Mouse (Mus musculus) midbrain, embryonic 14.5 days (tissue): ENCODE results near the gene Dnttip1. TPM values are rescaled to one million over a fixed set of nuclear protein-coding genes. Genes with fewer than 3 reads are reported as not detected.

Experiments
- ATAC-seq: fragments of 200-750 bp; cut with Nextera tagmentation; 2 replicates; pipeline ENCODE4 v1.8.0; 2017; ENCODE audit warnings: moderate number of reproducible peaks, moderate library complexity; ENCODE audit not compliant: low FRiP score, low TSS enrichment
- DNase-seq: peaks from one replicate; pipeline ENCODE4 v3.0.0-alpha.2; 2015
- H3K27ac ChIP-seq: fragments of 300-500 bp; sonication (generic); replicated peaks from 2 replicates; pipeline ENCODE4 v1.5.1; 2014; ENCODE audit warnings: mild to moderate bottlenecking, low read depth, low read length, moderate library complexity
- H3K27me3 ChIP-seq: fragments of 300-500 bp; sonication (generic); 2 replicates; pipeline ENCODE4 v1.6.1; 2014; ENCODE audit warnings: low read length, control low read depth, mixed read lengths; ENCODE audit not compliant: control insufficient read depth, insufficient read depth
- H3K36me3 ChIP-seq: fragments of 300-500 bp; sonication (generic); 2 replicates; pipeline ENCODE4 v1.6.1; 2014; ENCODE audit warnings: low read length, control low read depth; ENCODE audit not compliant: control insufficient read depth, insufficient read depth
- H3K4me1 ChIP-seq: fragments of 300-500 bp; sonication (generic); 2 replicates; pipeline ENCODE4 v1.6.1; 2014; ENCODE audit warnings: mild to moderate bottlenecking, antibody characterized with exemption, low read length, control low read depth; ENCODE audit not compliant: control insufficient read depth, insufficient read depth
- H3K4me2 ChIP-seq: fragments of 300-500 bp; sonication (generic); 2 replicates; pipeline ENCODE4 v1.6.1; 2014; ENCODE audit warnings: mild to moderate bottlenecking, low read length, moderate library complexity
- H3K4me3 ChIP-seq: fragments of 300-500 bp; sonication (generic); replicated peaks from 2 replicates; pipeline ENCODE4 v1.5.1; 2014; ENCODE audit warnings: low read depth, low read length
- H3K9ac ChIP-seq: fragments of 300-500 bp; sonication (generic); replicated peaks from 2 replicates; pipeline ENCODE4 v1.6.1; 2014; ENCODE audit warnings: mild to moderate bottlenecking, low read length, moderate library complexity
- H3K9me3 ChIP-seq: fragments of 300-500 bp; sonication (generic); 2 replicates; pipeline ENCODE4 v1.6.1; 2016; ENCODE audit warnings: low read length, control low read depth, mixed read lengths; ENCODE audit not compliant: control insufficient read depth
- WGBS: fragments of 180-500 bp; shearing (Covaris S2); extraction: QIAGEN DNeasy Blood & Tissue Kit; methylation state at CpG from one replicate; pipeline ENCODE4 v1.1.7; 2014; 5-methylcytosine and 5-hydroxymethylcytosine counted together
- polyA plus RNA-seq: library from polyadenylated mRNA; unstranded; fragments of >200 nt; fragmentation: Nextera tagmentation; extraction: Ambion mirVana; gene quantifications from 2 replicates; pipeline ENCODE4 v1.2.1, GENCODE M21; 2014

The Dnttip1 gene
- polyA plus RNA-seq, 1 experiment from 2014 or later: 55.0 TPM

- DNase-seq (no peak), ATAC-seq (no peak)
- Histone ChIP-seq H3K27me3 (no peaks in the 10 kb centered on the region), H3K27ac (no peak overlapping the region), H3K4me1 (peaks cover 13% of the 10 kb centered on the region), H3K4me3 (peak overlapping the region; percentile 87), H3K9ac (peak overlapping the region; percentile 90), H3K36me3 (peaks cover 32% of the 10 kb centered on the region), H3K4me2 (peak overlapping the region; percentile 93), H3K9me3 (no peaks in the 10 kb centered on the region)
- WGBS: 63% methylated on average over 8 of the region's 8 CpGs
Measured at GRCm38 (mm10) chr2:164746693-164747092, 910 bp downstream of the Dnttip1 start.

DNA sequence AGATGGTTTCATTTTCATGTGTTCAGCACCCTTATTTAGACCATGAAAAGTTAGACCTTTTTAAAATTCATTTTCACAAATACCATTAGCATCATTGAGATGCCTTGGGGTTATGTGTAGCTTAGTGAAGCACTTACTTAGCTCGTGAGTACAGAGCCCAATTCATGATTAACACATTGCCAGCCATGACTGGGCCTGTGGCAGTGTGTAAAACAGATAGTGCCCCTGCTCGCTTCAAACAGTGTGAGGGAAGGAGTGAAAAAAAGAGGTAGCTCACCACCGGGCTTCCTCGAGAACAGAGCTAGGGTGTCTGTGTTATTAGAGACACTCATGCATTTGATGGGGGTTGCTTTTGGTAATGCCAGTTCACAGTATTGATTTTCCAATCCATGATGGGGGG, 2.4 kb downstream of the Dnttip1 start:
- Histone ChIP-seq H3K4me3 (no peak overlapping the region), H3K36me3 (peaks cover 45% of the 10 kb centered on the region), H3K9me3 (no peaks in the 10 kb centered on the region), H3K27me3 (no peaks in the 10 kb centered on the region), H3K27ac (no peak overlapping the region), H3K4me2 (no peak overlapping the region), H3K4me1 (peaks cover 13% of the 10 kb centered on the region), H3K9ac (no peak overlapping the region)
- DNase-seq (no peak), ATAC-seq (no peak)
- 80% methylated on average over 4 of the region's 4 CpGs for WGBS

GRCm38 (mm10) chr2:164748991-164749390, 3.2 kb downstream of the Dnttip1 start:
- no peak for ATAC-seq
- Histone ChIP-seq H3K27me3 (no peaks in the 10 kb centered on the region), H3K36me3 (peaks cover 53% of the 10 kb centered on the region), H3K27ac (no peak overlapping the region), H3K4me3 (no peak overlapping the region), H3K4me2 (no peak overlapping the region), H3K9me3 (no peaks in the 10 kb centered on the region), H3K4me1 (peaks cover 13% of the 10 kb centered on the region), H3K9ac (no peak overlapping the region)
- DNase-seq: no peak
- WGBS: 90% methylated on average over 6 of the region's 6 CpGs

- Histone ChIP-seq H3K9ac (no peak overlapping the region), H3K27me3 (no peaks in the 10 kb centered on the region), H3K4me1 (0 out of 2 replicates have a peak, but pooled peaks cover 1% of the 10 kb centered on the region), H3K36me3 (peaks cover 86% of the 10 kb centered on the region), H3K4me2 (no peak overlapping the region), H3K4me3 (no peak overlapping the region), H3K27ac (no peak overlapping the region), H3K9me3 (no peaks in the 10 kb centered on the region)
- no peak for ATAC-seq
- WGBS: 94% methylated on average over 2 of the region's 2 CpGs
- no peak for DNase-seq
Measured at GRCm38 (mm10) chr2:164752454-164752853, 6.7 kb downstream of the Dnttip1 start.

DNA sequence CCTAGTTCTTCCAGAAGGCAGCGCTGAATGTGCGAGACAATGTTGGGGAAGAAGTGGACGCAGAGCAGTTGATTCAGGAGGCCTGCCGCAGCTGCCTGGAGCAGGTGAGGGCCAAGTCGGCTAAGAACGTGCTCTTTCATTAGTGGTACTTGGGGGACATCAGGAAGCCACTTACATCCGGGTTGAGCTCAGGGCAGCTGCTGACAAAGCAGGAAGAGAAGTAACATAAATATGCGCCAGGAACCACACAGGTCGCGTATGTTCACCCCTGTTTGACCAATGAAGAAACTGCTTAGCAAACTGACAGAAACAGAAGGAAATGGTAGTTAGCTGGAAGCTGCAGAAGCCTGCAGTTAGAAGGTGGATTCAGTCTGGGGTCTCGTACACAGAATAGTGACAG, 8.3 kb downstream of the Dnttip1 start:
- no peak for DNase-seq
- no peak overlapping the region for H3K9ac ChIP-seq
- H3K4me2 ChIP-seq: no peak overlapping the region
- no peak overlapping the region for H3K27ac ChIP-seq
- H3K4me3 ChIP-seq: no peak overlapping the region
- no peak for ATAC-seq
- H3K27me3 ChIP-seq: no peaks in the 10 kb centered on the region
- H3K9me3 ChIP-seq: no peaks in the 10 kb centered on the region
- H3K4me1 ChIP-seq: no peaks in the 10 kb centered on the region
- peaks cover 89% of the 10 kb centered on the region for H3K36me3 ChIP-seq
- WGBS: 93% methylated on average over 11 of the region's 11 CpGs

DNA sequence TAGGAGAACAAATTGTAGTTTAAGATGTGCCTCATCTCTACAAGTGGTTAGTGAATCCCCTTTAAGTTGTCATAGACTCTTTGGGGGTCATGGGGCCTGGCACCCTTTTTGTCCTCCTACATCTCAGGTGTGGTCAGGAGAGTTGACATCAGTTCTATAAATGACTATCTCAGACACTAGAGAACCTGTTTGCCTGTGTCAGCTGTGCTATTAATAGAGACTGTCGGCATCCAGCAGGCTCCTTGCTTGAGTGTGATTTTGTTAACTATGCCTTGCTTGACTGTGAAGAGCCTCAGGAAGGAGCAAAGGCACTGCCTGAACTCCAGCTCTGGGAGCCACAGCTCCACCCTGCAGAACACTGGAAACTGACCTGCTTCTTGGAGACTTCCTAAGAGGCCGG, 9.0 kb downstream of the Dnttip1 start:
- no peaks in the 10 kb centered on the region for H3K27me3 ChIP-seq
- 89% methylated on average over 2 of the region's 2 CpGs for WGBS
- ATAC-seq (no peak), DNase-seq (no peak)
- peaks cover 96% of the 10 kb centered on the region for H3K36me3 ChIP-seq
- no peak overlapping the region for H3K27ac ChIP-seq
- no peak overlapping the region for H3K4me3 ChIP-seq
- H3K4me2 ChIP-seq: no peak overlapping the region
- no peak overlapping the region for H3K9ac ChIP-seq
- H3K9me3 ChIP-seq: no peaks in the 10 kb centered on the region
- no peaks in the 10 kb centered on the region for H3K4me1 ChIP-seq

DNA sequence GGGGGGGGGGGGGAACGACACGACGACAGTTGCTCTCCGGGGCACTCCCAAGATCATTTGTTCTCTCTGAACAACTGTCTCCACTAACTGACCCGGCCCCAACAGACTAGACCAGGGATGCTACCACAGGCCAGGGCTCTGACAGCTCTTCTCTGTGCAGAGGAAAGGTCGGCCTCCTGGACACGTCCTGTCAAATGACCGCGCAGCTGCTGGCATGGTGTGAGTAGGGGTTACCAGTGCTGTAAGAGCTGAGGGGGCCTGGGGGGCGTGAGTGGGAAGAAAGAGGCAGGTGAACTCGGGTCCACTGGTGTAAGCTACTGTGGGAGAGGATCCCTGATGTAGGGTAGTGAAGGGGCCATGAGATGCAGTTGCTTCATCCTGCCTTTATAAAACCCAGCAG, 12.1 kb downstream of the Dnttip1 start:
- no peaks in the 10 kb centered on the region for H3K9me3 ChIP-seq
- no peaks in the 10 kb centered on the region for H3K27me3 ChIP-seq
- no peak overlapping the region for H3K9ac ChIP-seq
- H3K27ac ChIP-seq: no peak overlapping the region
- no peak overlapping the region for H3K4me2 ChIP-seq
- H3K4me1 ChIP-seq: no peaks in the 10 kb centered on the region
- H3K36me3 ChIP-seq: peaks cover 96% of the 10 kb centered on the region
- H3K4me3 ChIP-seq: no peak overlapping the region
- no peak for DNase-seq
- ATAC-seq: no peak
- WGBS: 96% methylated on average over 9 of the region's 11 CpGs

- no peak overlapping the region for H3K4me3 ChIP-seq
- H3K9me3 ChIP-seq: no peaks in the 10 kb centered on the region
- 85% methylated on average over 1 of the region's 1 CpGs for WGBS
- no peaks in the 10 kb centered on the region for H3K27me3 ChIP-seq
- no peak overlapping the region for H3K4me2 ChIP-seq
- no peak overlapping the region for H3K27ac ChIP-seq
- H3K9ac ChIP-seq: no peak overlapping the region
- ATAC-seq: no peak
- no peaks in the 10 kb centered on the region for H3K4me1 ChIP-seq
- H3K36me3 ChIP-seq: peaks cover 96% of the 10 kb centered on the region
- DNase-seq: no peak
Measured at GRCm38 (mm10) chr2:164758692-164759091, 12.9 kb downstream of the Dnttip1 start.

- ATAC-seq (no peak), DNase-seq (no peak)
- no peaks in the 10 kb centered on the region for H3K4me1 ChIP-seq
- peaks cover 88% of the 10 kb centered on the region for H3K36me3 ChIP-seq
- no peak overlapping the region for H3K4me3 ChIP-seq
- H3K4me2 ChIP-seq: no peak overlapping the region
- H3K27ac ChIP-seq: no peak overlapping the region
- H3K9me3 ChIP-seq: no peaks in the 10 kb centered on the region
- WGBS: 95% methylated on average over 4 of the region's 4 CpGs
- H3K9ac ChIP-seq: no peak overlapping the region
- no peaks in the 10 kb centered on the region for H3K27me3 ChIP-seq
Measured at GRCm38 (mm10) chr2:164760059-164760833, 14.5 kb downstream of the Dnttip1 start.
